ENCODE assay signal across 8 mouse cellular contexts in the genomic region with DNA sequence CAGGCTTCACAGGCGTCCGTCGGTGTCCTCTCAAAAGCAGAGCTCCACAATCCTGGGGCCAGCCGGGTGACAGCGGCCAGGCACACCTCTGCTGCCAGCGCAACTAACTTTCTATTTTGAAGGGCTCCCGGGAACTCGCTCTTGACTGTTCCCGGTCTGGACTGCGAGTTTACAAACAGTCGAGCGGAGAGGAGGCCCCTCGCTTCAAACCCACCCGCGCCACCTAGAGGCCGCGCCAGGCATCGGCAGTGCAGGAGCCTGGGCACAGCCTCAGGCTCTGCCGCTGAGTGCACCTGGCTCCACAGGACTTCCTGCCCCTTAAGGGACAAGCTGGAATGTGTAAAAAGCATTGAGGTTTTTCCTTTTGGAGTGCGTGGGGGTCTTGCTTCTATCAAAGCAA. TPM values are rescaled to one million over a fixed set of nuclear protein-coding genes. Genes with fewer than 3 reads are reported as not detected.
A peak's percentile ranks its signal among the peaks of the same experiment; 100 is the strongest.
DNase-seq lines count a peak whose midpoint lies in the region; ATAC-seq and TF ChIP-seq lines count a peak whose summit lies in the region.

A gene (minus strand): TSS at position 122 of the 400 bp plus-strand sequence.

- WGBS in hindbrain, embryonic 11.5 days, result 4% methylated on average over 20 of the region's 20 CpGs
- WGBS in lung, embryonic 16.5 days, result 3% methylated on average over 20 of the region's 20 CpGs

- no peaks in the 10 kb centered on the region for H3K36me3 ChIP-seq in G1E (replicated peaks)
- H3K36me3 ChIP-seq in hindbrain, embryonic 11.5 days (ENCODE audit: control insufficient read depth, insufficient read depth, low read length), result no peaks in the 10 kb centered on the region
- no peaks in the 10 kb centered on the region for H3K36me3 ChIP-seq in lung, embryonic 16.5 days (ENCODE audit: control insufficient read depth, insufficient read depth, low read length)

- TF ChIP-seq CTCF in G1E (IDR thresholded peaks at IDR 0.05; ENCODE audit: low read depth, low read length), result peak; percentile 38; the same call in 1 of the 2 replicates

- H3K4me2 ChIP-seq in hindbrain, embryonic 11.5 days (replicated peaks; ENCODE audit: low read depth, low read length), result peak within 1 kb of the TSS; percentile 38
- H3K4me2 ChIP-seq in lung, embryonic 16.5 days (ENCODE audit: low read depth, low read length), result peak within 1 kb of the TSS; percentile 76

- DNase-seq in G1E (ENCODE audit: low spot score), result peak; percentile 4
- peak; percentile 48 for DNase-seq in cerebellum, adult 9-11 months
- peak; percentile 21 to 81 for DNase-seq in frontal cortex, adult 2 months (ENCODE audit: extremely low spot score in 1 of 2, low spot score in 1 of 2)
- DNase-seq in hindbrain, embryonic 11.5 days (ENCODE audit: low spot score), result peak; percentile 90
- peak; percentile 83 to 89 for DNase-seq in layer of hippocampus, postnatal 10 days (ENCODE audit: low spot score in 2 of 2)
- peak; percentile 77 for DNase-seq in ovary, postnatal 36 days (ENCODE audit: low spot score)
- DNase-seq in thymus, postnatal 14 days, result peak; percentile 85

- no peaks in the 10 kb centered on the region for H3K27me3 ChIP-seq in G1E (ENCODE audit: insufficient read depth, low read length)
- peaks cover 3% of the 10 kb centered on the region for H3K27me3 ChIP-seq in hindbrain, embryonic 11.5 days (ENCODE audit: control insufficient read depth, insufficient read depth, low read length)
- no peaks in the 10 kb centered on the region; the same call in 1 of the 2 replicates for H3K27me3 ChIP-seq in lung, embryonic 16.5 days (ENCODE audit: control insufficient read depth, insufficient read depth, low read depth, low read length)

- H3K9me3 ChIP-seq in G1E (replicated peaks), result no peaks in the 10 kb centered on the region
- no peaks in the 10 kb centered on the region for H3K9me3 ChIP-seq in hindbrain, embryonic 11.5 days (ENCODE audit: control insufficient read depth, low read length)
- no peaks in the 10 kb centered on the region for H3K9me3 ChIP-seq in lung, embryonic 16.5 days (ENCODE audit: control insufficient read depth, low read length)

- H3K4me3 ChIP-seq in G1E (ENCODE audit: low read depth, low read length), result no peak within 1 kb of the TSS
- H3K4me3 ChIP-seq in hindbrain, embryonic 11.5 days (ENCODE audit: low read depth, low read length), result peak within 1 kb of the TSS; percentile 21; the same call in 1 of the 2 replicates
- H3K4me3 ChIP-seq in lung, embryonic 16.5 days (ENCODE audit: low read length), result peak within 1 kb of the TSS; percentile 51

- ATAC-seq in G1E (ENCODE audit: extremely low read depth, insufficient number of reproducible peaks, low FRiP score, poor library complexity, severe bottlenecking), result no peak
- peak; percentile 68 for ATAC-seq in hindbrain, embryonic 11.5 days (ENCODE audit: low FRiP score)
- ATAC-seq in lung, embryonic 16.5 days (ENCODE audit: low read depth), result peak; percentile 87

- no peak within 1 kb of the TSS for H3K9ac ChIP-seq in hindbrain, embryonic 11.5 days (ENCODE audit: low read depth, low read length)
- H3K9ac ChIP-seq in lung, embryonic 16.5 days (ENCODE audit: low read length), result peak within 1 kb of the TSS; percentile 63

- no peaks in the 10 kb centered on the region for H3K4me1 ChIP-seq in G1E (ENCODE audit: insufficient read depth, low read depth, low read length)
- H3K4me1 ChIP-seq in hindbrain, embryonic 11.5 days (replicated peaks; ENCODE audit: control insufficient read depth, insufficient read depth, low read length), result no peaks in the 10 kb centered on the region; the same call in 1 of the 2 replicates
- peaks cover 2% of the 10 kb centered on the region; the same call in 1 of the 2 replicates for H3K4me1 ChIP-seq in lung, embryonic 16.5 days (replicated peaks; ENCODE audit: control insufficient read depth, insufficient read depth, low read length)

- no peak within 1 kb of the TSS for H3K27ac ChIP-seq in hindbrain, embryonic 11.5 days (ENCODE audit: low read depth, low read length)
- H3K27ac ChIP-seq in lung, embryonic 16.5 days (ENCODE audit: low read length), result no peak within 1 kb of the TSS

RNA-seq across cellular contexts. Expression of the gene that starts here (rescaled TPM):
- total RNA-seq in G1E (2014; fragmentation: Nextera tagmentation) (not detected in 2 replicates), G1E (2017) (not detected in 2 replicates)
- polyA plus RNA-seq in G1E (2012), result not detected in 2 replicates
- polyA plus RNA-seq in frontal cortex, adult 2 months (2012; rRNA removed), result 0.66 and 0.84 TPM in 2 replicates
- 0.11 and 0.19 TPM in 2 replicates for polyA plus RNA-seq in hindbrain, embryonic 11.5 days (2014; fragmentation: Nextera tagmentation; extraction: Ambion mirVana)
- under 1 TPM; 0.32 to 0.36 TPM for total RNA-seq in layer of hippocampus, postnatal 10 days (2021)
- 0.23 and 0.35 TPM in 2 replicates for polyA plus RNA-seq in lung, embryonic 16.5 days (2015; fragmentation: Nextera tagmentation; extraction: Ambion mirVana)

Comparison
In these comparisons a context has a peak if more than half of its experiments do, and no peak if none do; other contexts are left out.
1. Peak in DNase-seq in G1E; RNA of the gene not detected or under 1 TPM.
2. Peak in DNase-seq in frontal cortex, adult 2 months; RNA of the gene not detected or under 1 TPM.
3. Peak in DNase-seq, ATAC-seq, H3K4me3 ChIP-seq and H3K4me2 ChIP-seq in hindbrain, embryonic 11.5 days; RNA of the gene not detected or under 1 TPM.
4. Peak in DNase-seq in layer of hippocampus, postnatal 10 days; RNA of the gene not detected or under 1 TPM.
5. Peak in ATAC-seq, H3K4me3 ChIP-seq, H3K9ac ChIP-seq and H3K4me2 ChIP-seq in lung, embryonic 16.5 days; RNA of the gene not detected or under 1 TPM.
6. DNase-seq: peak in every context shown above with its lines; median percentile 90 in hindbrain, embryonic 11.5 days; 86 in layer of hippocampus, postnatal 10 days; 85 in thymus, postnatal 14 days; 77 in ovary, postnatal 36 days; 51 in frontal cortex, adult 2 months; 48 in cerebellum, adult 9-11 months; 4 in G1E.